Mouse (Mus musculus): Measurements from ENCODE around the gene Fkbp1a.
A peak's percentile ranks its signal among the peaks of the same experiment; 100 is the strongest.

DNA sequence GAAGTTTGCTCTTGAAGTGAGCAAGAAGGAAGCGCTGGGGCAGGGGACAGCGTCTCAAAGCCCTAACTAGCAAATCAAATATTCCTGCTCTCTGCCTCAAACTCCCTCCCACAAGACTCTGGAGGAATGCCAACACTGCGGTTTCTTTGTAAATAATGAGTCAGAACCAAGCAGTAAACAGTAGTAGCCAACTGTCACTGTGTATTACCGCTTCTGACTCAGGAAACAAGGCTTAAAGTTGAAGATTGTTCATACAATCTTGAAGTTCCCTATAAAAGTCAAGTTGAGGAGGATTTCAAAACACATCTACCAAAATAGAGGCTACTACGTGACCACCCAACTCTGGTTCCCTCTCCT, 5.7 kb upstream of the Fkbp1a start:
- TF ChIP-seq MAZ (IDR thresholded peaks at IDR 0.05; ENCODE audit: low read depth, low read length) (no peak), TCF12 (IDR thresholded peaks at IDR 0.05; ENCODE audit: low read depth, low read length) (no peak), POLR2A (IDR thresholded peaks at IDR 0.05; ENCODE audit: control insufficient read depth in 1 of 2, insufficient read depth in 1 of 2, low read depth in 1 of 2, low read length in 2 of 2, poor library complexity in 1 of 2) (no peak), EP300 (IDR thresholded peaks at IDR 0.05; ENCODE audit: low read depth in 1 of 2, low read length in 2 of 2) (peak; percentile 60 to 61; a peak in 2 of 4 replicates), MAX (IDR thresholded peaks at IDR 0.05; ENCODE audit: low read length) (no peak), KAT2A (conservative IDR thresholded peaks at IDR 0.05; ENCODE audit: low read depth, low read length) (no peak)
